Mouse (Mus musculus) G1E (cell line): ENCODE data around the gene Mid2.

ENCODE experiments used
- CTCF ChIP-seq: IDR thresholded peaks from 2 replicates; pipeline ENCODE4 v1.5.1; 2012; ENCODE audit warnings: low read depth, low read length, inconsistent platforms, mixed read lengths
- GATA2 ChIP-seq: IDR thresholded peaks from 2 replicates; pipeline ENCODE4 v1.6.1; 2012; ENCODE audit warnings: low read depth, low read length, inconsistent platforms, borderline replicate concordance

GRCm38 (mm10) chrX:140738986-140739385 lies 74.6 kb downstream of the Mid2 start:
- TF ChIP-seq CTCF (no peak), GATA2 (no peak)
